Mouse (Mus musculus) heart, embryonic 16.5 days (tissue): ENCODE data around the gene Mgam. TPM values are rescaled to one million over a fixed set of nuclear protein-coding genes. Genes with fewer than 3 reads are reported as not detected.
"Not testable (repeated sequence)": the region's sequence is repeated elsewhere in the genome, so short reads cannot be mapped to it uniquely, and the experiment has no call there.

ENCODE experiments used
- ATAC-seq: fragments of 200-750 bp; cut with Nextera tagmentation; replicated peaks from 2 replicates; pipeline ENCODE4 v1.8.0; 2017; ENCODE audit warnings: moderate number of reproducible peaks; ENCODE audit not compliant: insufficient read depth, low FRiP score; ENCODE audit errors: extremely low read depth
- H3K27ac ChIP-seq: fragments of 300-500 bp; sonication (generic); 2 replicates; pipeline ENCODE4 v1.5.1; 2014; ENCODE audit warnings: mild to moderate bottlenecking, low read length, control low read depth, moderate library complexity
- H3K27me3 ChIP-seq: fragments of 300-500 bp; sonication (generic); 2 replicates; pipeline ENCODE4 v1.6.1; 2014; ENCODE audit warnings: low read length, mixed read lengths; ENCODE audit not compliant: control insufficient read depth, insufficient read depth
- H3K36me3 ChIP-seq: fragments of 300-500 bp; sonication (generic); 2 replicates; pipeline ENCODE4 v1.6.1; 2014; ENCODE audit not compliant: control insufficient read depth, insufficient read depth
- H3K4me1 ChIP-seq: fragments of 300-500 bp; sonication (generic); 2 replicates; pipeline ENCODE4 v1.6.1; 2014; ENCODE audit warnings: low read length, mixed read lengths; ENCODE audit not compliant: control insufficient read depth, insufficient read depth
- H3K4me2 ChIP-seq: fragments of 300-500 bp; sonication (generic); 2 replicates; pipeline ENCODE4 v1.6.1; 2014; ENCODE audit warnings: low read depth, mild to moderate bottlenecking, control low read depth, low read length
- H3K4me3 ChIP-seq: fragments of 300-500 bp; sonication (generic); 2 replicates; pipeline ENCODE4 v1.5.1; 2014; ENCODE audit warnings: mild to moderate bottlenecking, control low read depth, low read length
- H3K9ac ChIP-seq: fragments of 300-500 bp; sonication (generic); 2 replicates; pipeline ENCODE4 v1.6.1; 2014; ENCODE audit warnings: low read length, control low read depth
- H3K9me3 ChIP-seq: fragments of 300-500 bp; sonication (generic); replicated peaks from 2 replicates; pipeline ENCODE4 v1.6.1; 2016; ENCODE audit warnings: low read length; ENCODE audit not compliant: control insufficient read depth
- WGBS: fragments of 180-500 bp; shearing (Covaris S2); extraction: QIAGEN DNeasy Blood & Tissue Kit; methylation state at CpG from one replicate; pipeline ENCODE4 v1.1.7; 2014; 5-methylcytosine and 5-hydroxymethylcytosine counted together
- polyA plus RNA-seq: library from polyadenylated mRNA; unstranded; fragments of >200 nt; fragmentation: Nextera tagmentation; extraction: Ambion mirVana; gene quantifications from 2 replicates; pipeline ENCODE4 v1.2.1, GENCODE M21; 2015

The Mgam gene
- polyA plus RNA-seq: 0.10 and 1.1 TPM in 2 replicates

GRCm38 (mm10) chr6:40628406-40629000, at the start of gene Mgam:
Mgam (plus strand) TSS chr6:40628831.
- Histone ChIP-seq H3K27ac (no peak within 1 kb of the TSS), H3K4me3 (no peak within 1 kb of the TSS), H3K4me1 (no peaks in the 10 kb centered on the region), H3K4me2 (no peak within 1 kb of the TSS), H3K36me3 (no peaks in the 10 kb centered on the region), H3K27me3 (no peaks in the 10 kb centered on the region), H3K9me3 (no peaks in the 10 kb centered on the region), H3K9ac (no peak within 1 kb of the TSS)
- ATAC-seq: no peak
- WGBS: 75% methylated on average over 8 of the region's 8 CpGs

- Histone ChIP-seq H3K4me3 (no peak overlapping the region), H3K27me3 (no peaks in the 10 kb centered on the region), H3K9me3 (no peaks in the 10 kb centered on the region), H3K4me1 (no peaks in the 10 kb centered on the region), H3K9ac (no peak overlapping the region), H3K36me3 (no peaks in the 10 kb centered on the region), H3K4me2 (no peak overlapping the region), H3K27ac (no peak overlapping the region)
- ATAC-seq: no peak
- 82% methylated on average over 6 of the region's 6 CpGs for WGBS
Measured at GRCm38 (mm10) chr6:40584336-40584735, 44.3 kb upstream of the Mgam start.

DNA sequence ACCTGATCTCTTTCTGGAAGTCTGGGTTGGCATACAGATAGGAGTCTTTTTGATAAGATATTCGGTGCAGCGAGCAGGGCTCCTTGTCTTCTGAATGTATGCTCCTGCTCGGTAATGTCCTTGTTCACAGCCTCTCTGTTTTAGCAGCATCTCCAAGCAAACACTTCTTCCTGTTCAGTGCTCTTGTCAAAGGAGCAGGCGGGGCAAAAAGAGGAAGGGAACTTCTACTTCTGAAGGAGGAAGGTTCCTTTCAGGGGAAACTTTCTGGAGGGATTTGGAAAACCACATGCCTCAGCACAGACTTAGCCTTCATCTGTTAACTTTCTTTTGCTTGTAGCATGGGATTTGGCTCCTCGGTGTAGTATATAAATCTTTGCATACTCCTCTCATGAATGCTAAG, 43.0 kb upstream of the Mgam start, which contains the start of gene Clec5a:
TSS of gene Clec5a (minus strand) at position 177 of the 400 bp plus-strand sequence.
- WGBS: 60% methylated on average over 5 of the region's 5 CpGs
- Histone ChIP-seq H3K4me1 (no peaks in the 10 kb centered on the region), H3K9me3 (no peaks in the 10 kb centered on the region), H3K9ac (no peak within 1 kb of the TSS), H3K36me3 (no peaks in the 10 kb centered on the region), H3K4me3 (no peak within 1 kb of the TSS), H3K4me2 (no peak within 1 kb of the TSS), H3K27ac (no peak within 1 kb of the TSS), H3K27me3 (no peaks in the 10 kb centered on the region)
- no peak for ATAC-seq

- Histone ChIP-seq H3K9me3 (no peaks in the 10 kb centered on the region), H3K4me1 (no peaks in the 10 kb centered on the region), H3K27me3 (no peaks in the 10 kb centered on the region), H3K36me3 (no peaks in the 10 kb centered on the region), H3K4me3 (no peak overlapping the region), H3K4me2 (no peak overlapping the region), H3K27ac (no peak overlapping the region), H3K9ac (no peak overlapping the region)
- 84% methylated on average over 2 of the region's 2 CpGs for WGBS
- no peak for ATAC-seq
Measured at GRCm38 (mm10) chr6:40588346-40588745, 40.3 kb upstream of the Mgam start.

- Histone ChIP-seq H3K9me3 (no peaks in the 10 kb centered on the region), H3K36me3 (no peaks in the 10 kb centered on the region), H3K9ac (no peak overlapping the region), H3K4me1 (no peaks in the 10 kb centered on the region), H3K4me3 (no peak overlapping the region), H3K4me2 (no peak overlapping the region), H3K27me3 (no peaks in the 10 kb centered on the region), H3K27ac (no peak overlapping the region)
- ATAC-seq: no peak
- WGBS: 56% methylated on average over 3 of the region's 3 CpGs
Measured at GRCm38 (mm10) chr6:40594804-40595550, 33.7 kb upstream of the Mgam start.

GRCm38 (mm10) chr6:40598546-40598945, 30.1 kb upstream of the Mgam start:
- not testable (repeated sequence) for H3K36me3 ChIP-seq, H3K27ac ChIP-seq, H3K4me1 ChIP-seq, H3K9ac ChIP-seq, H3K4me2 ChIP-seq, H3K27me3 ChIP-seq, H3K4me3 ChIP-seq, H3K9me3 ChIP-seq, ATAC-seq
- 30% methylated on average over 4 of the region's 4 CpGs for WGBS

- H3K9ac ChIP-seq: no peak overlapping the region
- no peaks in the 10 kb centered on the region for H3K9me3 ChIP-seq
- H3K4me2 ChIP-seq: no peak overlapping the region
- H3K36me3 ChIP-seq: no peaks in the 10 kb centered on the region
- H3K27ac ChIP-seq: no peak overlapping the region
- no peaks in the 10 kb centered on the region for H3K27me3 ChIP-seq
- no peaks in the 10 kb centered on the region for H3K4me1 ChIP-seq
- no peak overlapping the region for H3K4me3 ChIP-seq
- no peak for ATAC-seq
Measured at GRCm38 (mm10) chr6:40607431-40607830, 21.2 kb upstream of the Mgam start.

GRCm38 (mm10) chr6:40610244-40610643, 18.4 kb upstream of the Mgam start:
- H3K36me3 ChIP-seq: no peaks in the 10 kb centered on the region
- no peaks in the 10 kb centered on the region for H3K4me1 ChIP-seq
- H3K27me3 ChIP-seq: no peaks in the 10 kb centered on the region
- 71% methylated on average over 8 of the region's 8 CpGs for WGBS
- no peaks in the 10 kb centered on the region for H3K9me3 ChIP-seq
- no peak overlapping the region for H3K4me3 ChIP-seq
- no peak overlapping the region for H3K9ac ChIP-seq
- no peak overlapping the region for H3K4me2 ChIP-seq
- H3K27ac ChIP-seq: no peak overlapping the region
- no peak for ATAC-seq

GRCm38 (mm10) chr6:40613260-40613852, 15.3 kb upstream of the Mgam start, which contains the start of gene Tas2r138:
Tas2r138 (minus strand) TSS chr6:40613310.
- Histone ChIP-seq H3K36me3 (no peaks in the 10 kb centered on the region), H3K27me3 (no peaks in the 10 kb centered on the region), H3K4me2 (no peak within 1 kb of the TSS), H3K9ac (no peak within 1 kb of the TSS), H3K4me1 (no peaks in the 10 kb centered on the region), H3K27ac (no peak within 1 kb of the TSS), H3K9me3 (no peaks in the 10 kb centered on the region), H3K4me3 (no peak within 1 kb of the TSS)
- WGBS: 79% methylated on average over 4 of the region's 4 CpGs
- ATAC-seq: no peak
